Mouse (Mus musculus) spleen, adult 12 weeks (tissue): ENCODE data around the gene B4galnt3.
"Not testable (repeated sequence)": the region's sequence is repeated elsewhere in the genome, so short reads cannot be mapped to it uniquely, and the experiment has no call there.

Experiments used
- DNase-seq: peaks from one replicate; pipeline ENCODE4 v3.0.0; 2022; ENCODE audit warnings: low spot score

B4galnt3 gene

DNA sequence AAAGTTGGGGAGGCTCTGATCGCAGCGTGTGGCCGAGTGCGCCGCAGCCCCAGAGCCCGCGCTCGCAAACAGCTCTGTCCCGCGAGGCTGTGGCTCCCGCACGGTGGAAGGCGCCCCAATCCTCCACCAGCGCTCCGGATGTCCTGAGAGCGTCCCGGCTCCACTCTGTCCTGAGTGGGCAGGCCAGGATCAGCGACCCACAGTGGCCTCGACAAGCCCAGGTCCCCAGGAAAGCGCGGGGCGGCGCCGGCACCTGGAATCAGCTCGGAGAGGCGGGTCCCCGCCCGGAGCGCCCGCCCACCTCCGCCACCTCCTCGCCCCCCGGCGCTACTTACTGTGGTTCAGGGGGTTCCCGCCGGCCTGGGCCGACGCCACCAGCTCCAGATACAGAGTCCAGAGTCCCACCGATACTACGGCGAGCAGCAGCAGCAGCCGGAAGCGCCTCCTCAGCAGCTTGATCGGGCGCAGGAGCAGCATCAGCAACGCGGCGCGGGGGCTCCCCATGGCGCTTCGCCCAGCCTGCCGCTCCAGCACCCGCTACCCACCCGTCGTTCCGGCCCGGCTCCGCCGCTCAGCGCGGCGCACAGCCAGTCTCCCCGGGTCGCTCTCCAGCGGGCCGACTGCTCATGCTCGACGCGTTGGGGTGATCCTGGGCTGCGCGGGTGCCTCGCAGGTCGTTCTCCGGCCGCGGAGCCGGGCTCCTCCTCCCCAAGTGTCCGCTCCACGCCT is at the start of gene B4galnt3, which contains the start of gene D330020A13Rik:
Gene B4galnt3, minus strand, starts transcription at position 504 of the 729 bp plus-strand sequence.
Gene D330020A13Rik, plus strand, starts transcription at position 309 of the 729 bp plus-strand sequence.
- DNase-seq: no peak

DNA sequence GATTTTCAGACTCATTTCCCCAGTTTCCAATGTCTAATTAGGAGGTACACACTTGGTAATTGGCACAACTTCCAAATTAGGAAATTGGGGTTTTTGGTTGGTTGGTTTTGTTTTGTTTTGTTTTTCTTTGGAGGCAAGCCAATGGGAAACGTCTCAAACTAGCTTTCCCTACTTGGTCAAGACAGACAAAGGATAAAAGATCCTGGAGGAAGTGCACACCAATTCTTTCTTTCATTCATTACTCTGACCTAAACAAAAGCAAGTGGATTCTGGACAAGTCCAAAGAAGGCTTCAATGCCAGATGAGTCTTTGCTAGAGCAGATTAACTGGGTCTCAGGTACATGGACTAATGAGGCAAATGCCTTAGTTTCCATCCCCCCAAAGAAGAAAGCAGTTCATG is 49.6 kb upstream of the B4galnt3 start:
- no peak for DNase-seq

GRCm38 (mm10) chr6:120332351-120332750 is 38.0 kb upstream of the B4galnt3 start:
- DNase-seq: no peak

DNA sequence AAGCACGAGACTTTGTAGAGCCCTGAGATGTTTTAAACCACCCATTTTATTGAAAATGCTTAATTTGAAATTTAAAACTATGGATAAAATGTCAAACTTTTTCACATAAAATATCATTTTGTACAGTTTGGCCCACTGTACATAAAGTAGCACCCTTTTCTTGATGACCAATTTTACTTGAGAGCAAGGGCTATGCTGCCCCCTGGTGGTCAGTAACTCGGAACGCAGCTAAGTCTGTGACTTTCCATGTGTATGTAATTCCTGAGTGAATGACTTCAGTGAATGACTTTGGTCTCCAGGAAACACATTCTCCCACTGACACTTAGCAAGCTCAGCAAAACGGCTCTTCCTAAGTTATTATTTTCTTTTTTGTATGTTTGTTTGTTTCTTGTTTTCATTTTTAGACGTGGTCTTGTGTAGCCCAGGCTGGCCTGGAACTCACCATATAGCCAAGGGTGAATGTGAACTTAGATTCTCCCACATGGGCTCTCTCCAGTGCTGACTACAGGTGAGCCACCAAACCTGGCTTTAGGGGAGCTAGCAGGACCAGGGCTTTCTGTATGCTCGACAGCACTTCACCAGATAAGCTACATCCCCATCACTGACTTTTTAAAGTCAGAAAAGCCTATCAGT is 30.1 kb upstream of the B4galnt3 start:
- peak; percentile 30 for DNase-seq

GRCm38 (mm10) chr6:120320369-120320768 is 26.0 kb upstream of the B4galnt3 start:
- no peak for DNase-seq

- no peak for DNase-seq
Observed at GRCm38 (mm10) chr6:120319129-120319528, 24.8 kb upstream of the B4galnt3 start.

DNA sequence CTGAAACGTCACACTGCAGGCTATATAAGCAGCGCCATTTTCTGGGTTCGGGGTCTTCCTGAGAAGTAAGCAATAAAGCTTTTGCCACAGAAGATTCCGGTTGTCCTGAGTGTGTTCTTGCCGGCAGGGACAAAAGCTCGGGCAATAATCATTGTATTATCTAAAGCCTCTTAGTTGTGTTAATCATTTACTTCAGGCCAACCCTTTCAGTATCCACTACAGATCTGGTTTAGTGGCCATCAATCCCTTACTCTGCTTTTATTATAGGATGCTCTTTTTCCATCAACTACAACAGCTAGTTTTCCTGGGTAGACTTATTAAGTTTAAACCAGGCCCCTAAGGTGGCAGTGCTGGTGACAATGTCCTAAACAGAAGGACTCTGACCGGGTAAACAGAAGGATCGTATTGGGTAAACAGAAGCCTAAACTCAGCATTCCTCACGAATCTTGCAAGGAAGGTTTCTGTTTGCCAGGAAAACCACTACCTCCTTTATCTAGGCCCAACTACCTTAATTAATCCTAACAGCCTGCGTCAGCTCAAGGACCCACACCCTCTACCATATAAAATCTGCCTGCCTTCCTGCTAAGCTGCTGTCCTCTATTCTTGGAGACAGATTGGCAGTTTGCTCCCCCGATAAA is 24.1 kb upstream of the B4galnt3 start:
- no peak for DNase-seq

DNA sequence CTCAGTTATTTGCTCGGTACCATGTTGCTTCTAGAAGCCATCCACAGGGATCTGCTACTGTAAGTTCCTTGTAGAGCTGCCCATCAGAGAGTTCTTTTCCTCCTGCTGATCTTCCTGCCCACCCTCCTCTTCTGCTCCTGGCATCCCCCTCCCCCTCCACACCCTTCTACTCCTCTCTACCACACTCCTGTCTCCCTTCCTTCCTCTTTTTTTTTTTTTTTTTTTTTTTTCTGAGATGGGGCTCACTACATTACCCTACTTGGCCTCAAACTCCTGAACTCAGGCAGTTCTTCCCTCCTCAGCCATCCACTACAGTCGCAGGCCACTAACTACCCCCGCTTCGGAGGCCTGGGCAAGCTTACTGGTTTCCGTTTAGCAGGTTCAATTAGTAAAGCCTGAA is 18.1 kb upstream of the B4galnt3 start:
- DNase-seq: no peak

GRCm38 (mm10) chr6:120309787-120310186 is 15.4 kb upstream of the B4galnt3 start:
- DNase-seq: no peak

DNA sequence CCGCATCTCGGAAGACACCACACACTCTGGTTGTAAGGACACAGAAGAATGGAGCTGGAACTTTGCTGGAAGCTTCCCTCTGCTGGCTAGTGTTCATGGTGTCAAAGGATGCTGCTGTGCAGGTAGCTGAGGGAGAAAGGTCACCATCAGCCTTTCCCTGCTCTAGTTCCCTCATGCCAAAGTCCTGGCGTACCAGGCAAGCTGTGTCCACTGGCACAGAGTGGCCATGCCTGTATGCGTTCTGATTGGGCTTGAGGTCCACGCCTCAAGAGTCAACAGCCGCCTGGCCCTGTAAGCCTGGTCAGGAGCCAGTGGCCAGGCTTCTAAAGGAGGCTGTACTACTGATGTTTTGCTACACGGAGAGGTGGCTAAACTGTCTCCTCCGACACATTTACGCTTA is 15.0 kb upstream of the B4galnt3 start:
- DNase-seq: no peak

GRCm38 (mm10) chr6:120306859-120307594 is 12.7 kb upstream of the B4galnt3 start:
- no peak for DNase-seq

GRCm38 (mm10) chr6:120302755-120303316 is 8.5 kb upstream of the B4galnt3 start:
- DNase-seq: no peak

GRCm38 (mm10) chr6:120301137-120301536 is 6.8 kb upstream of the B4galnt3 start:
- no peak for DNase-seq

GRCm38 (mm10) chr6:120296589-120296988 is 2.2 kb upstream of the B4galnt3 start:
- not testable (repeated sequence) for DNase-seq

GRCm38 (mm10) chr6:120294785-120295133 is 400 bp upstream of the B4galnt3 start:
- no peak for DNase-seq

GRCm38 (mm10) chr6:120291396-120292009 is 2.9 kb downstream of the B4galnt3 start:
- DNase-seq: no peak

GRCm38 (mm10) chr6:120289430-120289829 is 4.9 kb downstream of the B4galnt3 start:
- DNase-seq: no peak

- DNase-seq: no peak
Observed at GRCm38 (mm10) chr6:120288541-120288940, 5.8 kb downstream of the B4galnt3 start.

DNA sequence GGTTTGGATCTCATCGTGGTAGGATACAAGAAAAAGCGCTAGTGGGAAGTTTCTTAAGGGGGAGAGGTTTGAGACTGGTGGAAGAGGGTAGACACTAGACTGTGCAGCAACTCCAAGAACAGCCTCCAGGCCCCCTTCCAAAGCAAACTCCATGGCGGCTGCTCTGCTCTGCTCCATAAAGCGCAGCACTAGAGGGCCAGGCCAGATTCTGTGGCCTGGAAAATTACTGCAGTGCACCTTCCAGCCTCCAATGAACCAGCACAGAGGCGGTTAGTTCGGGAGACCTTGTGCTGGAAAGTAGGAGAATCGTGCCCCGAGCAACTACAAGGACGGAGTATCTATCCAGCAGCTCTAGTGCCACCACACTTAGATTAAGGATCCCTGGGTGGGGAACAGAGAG is 7.1 kb downstream of the B4galnt3 start:
- DNase-seq: no peak

DNA sequence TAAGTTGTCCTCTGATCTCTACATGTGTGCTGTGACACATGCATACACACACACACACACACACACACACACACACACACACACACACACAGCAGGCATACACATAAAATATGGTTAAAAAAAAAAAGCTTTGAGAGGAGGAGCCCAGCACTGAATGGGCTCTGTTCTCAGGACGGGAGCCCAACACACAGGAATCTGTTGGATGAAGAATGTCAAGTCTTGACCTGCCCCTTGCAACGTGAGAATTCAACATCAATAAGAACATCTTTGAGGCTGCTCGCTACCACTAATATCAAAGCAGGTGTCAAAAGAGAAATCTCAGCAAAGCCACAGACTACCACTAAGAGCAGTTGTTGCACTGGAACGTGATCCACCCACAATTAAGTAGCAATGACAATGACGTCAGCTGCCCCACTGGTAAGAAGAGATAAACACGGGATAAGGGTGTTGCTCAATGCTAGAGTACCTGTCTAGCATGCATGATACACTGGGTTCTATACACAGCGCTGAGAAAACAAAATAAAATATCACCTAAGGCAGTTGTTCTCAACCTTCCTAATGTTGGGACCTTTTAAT is 17.4 kb downstream of the B4galnt3 start:
- no peak for DNase-seq

DNA sequence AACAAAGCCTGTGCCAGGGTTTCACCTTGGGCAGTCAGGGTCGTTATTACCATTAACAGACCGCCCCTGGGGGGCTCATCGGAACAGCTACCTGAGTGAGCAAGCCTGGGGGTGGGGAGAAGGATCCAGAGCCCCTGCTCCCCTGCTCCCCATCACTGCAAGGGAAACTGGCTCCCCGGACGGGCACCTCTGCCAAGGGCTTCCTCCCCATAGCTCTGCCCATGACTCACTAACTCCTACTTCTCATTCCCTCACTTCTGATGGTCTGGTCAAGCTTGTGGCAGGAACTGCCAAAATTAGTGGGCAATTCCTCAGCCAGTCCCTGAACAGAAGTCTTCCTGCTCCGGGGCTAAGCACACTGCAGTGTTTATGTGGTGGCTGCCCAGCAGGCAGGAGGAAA is 19.1 kb downstream of the B4galnt3 start:
- no peak for DNase-seq
